Mouse (Mus musculus): ENCODE measurements at regions not wholly inside any gene's neighbourhood (a gene's known extent, or its start where the extent isn't known, plus 50 kb on each side); places are given as distances from the start of the nearest gene placed in this dataset.

- no peak for DNase-seq (ENCODE audit: low read depth, low spot score)
Observed at GRCm38 (mm10) chr5:106062926-106063325, 186.6 kb downstream of the Zfp326 start.

- no peak for DNase-seq (ENCODE audit: low read depth, low spot score)
Observed at GRCm38 (mm10) chr5:106056631-106057030, 180.3 kb downstream of the Zfp326 start.

- no peak for DNase-seq (ENCODE audit: low read depth, low spot score)
Observed at GRCm38 (mm10) chr5:106055221-106055620, 178.9 kb downstream of the Zfp326 start.

GRCm38 (mm10) chr5:106051026-106051425 lies 174.7 kb downstream of the Zfp326 start:
- DNase-seq (ENCODE audit: low read depth, low spot score) = no peak

- DNase-seq (ENCODE audit: low read depth, low spot score) = no peak
Observed at GRCm38 (mm10) chr5:106044878-106045585, 168.7 kb downstream of the Zfp326 start.

- DNase-seq (ENCODE audit: low read depth, low spot score) = no peak
Observed at GRCm38 (mm10) chr5:106038321-106038720, 162.0 kb downstream of the Zfp326 start.

- DNase-seq (ENCODE audit: low read depth, low spot score) = no peak
Observed at GRCm38 (mm10) chr5:106036176-106036575, 159.8 kb downstream of the Zfp326 start.

GRCm38 (mm10) chr5:106032956-106033355 lies 156.6 kb downstream of the Zfp326 start:
- no peak for DNase-seq (ENCODE audit: low read depth, low spot score)

GRCm38 (mm10) chr5:106026861-106027260 lies 150.5 kb downstream of the Zfp326 start:
- no peak for DNase-seq (ENCODE audit: low read depth, low spot score)

- no peak for DNase-seq (ENCODE audit: low read depth, low spot score)
Observed at GRCm38 (mm10) chr5:106004292-106004917, 128.0 kb downstream of the Zfp326 start.

GRCm38 (mm10) chr5:106003321-106004291 lies 127.2 kb downstream of the Zfp326 start:
- no peak for DNase-seq (ENCODE audit: low read depth, low spot score)

GRCm38 (mm10) chr5:106002330-106002729 lies 126.0 kb downstream of the Zfp326 start:
- peak; percentile 26 for DNase-seq (ENCODE audit: low read depth, low spot score)

GRCm38 (mm10) chr5:105994218-105994617 lies 117.9 kb downstream of the Zfp326 start:
- no peak for DNase-seq (ENCODE audit: low read depth, low spot score)

GRCm38 (mm10) chr5:105993066-105993760 lies 116.8 kb downstream of the Zfp326 start:
- DNase-seq (ENCODE audit: low read depth, low spot score) = no peak

- DNase-seq (ENCODE audit: low read depth, low spot score) = no peak
Observed at GRCm38 (mm10) chr5:105990777-105991176, 114.4 kb downstream of the Zfp326 start.

GRCm38 (mm10) chr5:105986401-105986800 lies 110.0 kb downstream of the Zfp326 start:
- peak; percentile 69 for DNase-seq (ENCODE audit: low read depth, low spot score)

- DNase-seq (ENCODE audit: low read depth, low spot score) = no peak
Observed at GRCm38 (mm10) chr5:105983131-105983530, 106.8 kb downstream of the Zfp326 start.

- no peak for DNase-seq (ENCODE audit: low read depth, low spot score)
Observed at GRCm38 (mm10) chr5:105976746-105977145, 100.4 kb downstream of the Zfp326 start.

GRCm38 (mm10) chr5:105976076-105976475 lies 99.7 kb downstream of the Zfp326 start:
- DNase-seq (ENCODE audit: low read depth, low spot score) = no peak

- peak; percentile 30 for DNase-seq (ENCODE audit: low read depth, low spot score)
Observed at GRCm38 (mm10) chr5:105975275-105976011, 99.1 kb downstream of the Zfp326 start.
